Mouse (Mus musculus): ENCODE results near the gene Chpf. TPM values are rescaled to one million over a fixed set of nuclear protein-coding genes. Genes with fewer than 3 reads are reported as not detected.

Chpf gene
- polyA plus RNA-seq, 1 experiment from 2014 or later, result 41.5 TPM

GRCm38 (mm10) chr1:75443247-75444024 is 35.7 kb downstream of the Chpf start:
- Histone ChIP-seq H3K9me3 (replicated peaks) (no peaks in the 10 kb centered on the region), H3K4me3 (no peak overlapping the region), H3K27me3 (peaks cover 22% of the 10 kb centered on the region), H3K27ac (peak overlapping the region; percentile 92), H3K4me1 (peaks cover 79% of the 10 kb centered on the region), H3K9ac (peak overlapping the region; percentile 45; the same call in 1 of the 2 replicates), H3K4me2 (replicated peaks) (peak overlapping the region; percentile 24), H3K36me3 (peaks cover 7% of the 10 kb centered on the region; the same call in 1 of the 2 replicates)
- peak; percentile 12; the same call in 1 of the 2 replicates for ATAC-seq (ENCODE audit: low FRiP score)
- 14% methylated on average over 13 of the region's 13 CpGs for WGBS

DNA sequence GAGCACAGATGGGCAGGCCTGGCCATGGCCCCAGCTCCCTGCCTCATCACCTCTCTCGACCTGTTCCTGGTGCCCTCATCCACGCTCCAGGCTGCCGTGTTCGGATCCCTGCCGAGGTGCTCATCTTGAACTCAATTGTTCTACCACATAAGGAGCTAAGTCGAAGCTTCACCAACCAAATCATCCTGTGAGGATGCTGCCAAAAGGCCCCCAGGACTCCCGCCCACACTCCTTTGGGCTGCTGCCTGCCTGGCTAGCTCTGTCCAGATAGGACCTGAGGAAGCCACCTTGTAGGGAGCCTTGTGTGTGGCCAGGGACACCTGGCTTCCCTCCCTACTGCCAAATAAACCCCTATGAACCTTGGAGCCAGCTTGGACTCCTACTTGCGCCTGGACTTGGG is 36.3 kb downstream of the Chpf start:
- WGBS, result 29% methylated on average over 8 of the region's 8 CpGs
- peak overlapping the region; percentile 92 for H3K27ac ChIP-seq
- peak overlapping the region; percentile 45; the same call in 1 of the 2 replicates for H3K9ac ChIP-seq

DNA sequence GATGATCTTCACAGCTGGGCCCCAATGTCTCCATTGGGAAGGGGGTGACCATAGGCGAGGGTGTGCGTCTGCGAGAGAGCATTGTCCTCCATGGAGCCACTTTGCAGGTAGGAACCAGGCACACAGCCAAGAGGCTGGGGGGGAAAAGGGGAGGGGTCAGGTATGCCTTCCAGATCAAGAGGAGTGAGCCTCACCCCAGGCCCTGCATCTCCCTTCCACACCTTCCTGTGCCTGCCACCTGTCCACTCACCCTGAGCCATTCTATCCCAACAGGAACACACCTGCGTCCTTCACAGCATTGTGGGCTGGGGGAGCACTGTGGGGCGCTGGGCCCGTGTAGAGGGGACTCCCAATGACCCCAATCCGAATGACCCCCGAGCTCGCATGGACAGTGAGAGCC is 36.9 kb downstream of the Chpf start:
- no peak for ATAC-seq (ENCODE audit: low FRiP score)
- Histone ChIP-seq H3K4me3 (no peak overlapping the region), H3K9me3 (replicated peaks) (no peaks in the 10 kb centered on the region), H3K4me1 (peaks cover 66% of the 10 kb centered on the region), H3K27ac (peak overlapping the region; percentile 92; the same call in 1 of the 2 replicates), H3K9ac (no peak overlapping the region), H3K4me2 (replicated peaks) (no peak overlapping the region), H3K36me3 (peaks cover 7% of the 10 kb centered on the region; the same call in 1 of the 2 replicates), H3K27me3 (peaks cover 13% of the 10 kb centered on the region)
- 85% methylated on average over 9 of the region's 9 CpGs for WGBS

More for the DNA sequence above, 36.3 kb downstream of the Chpf start:
- ATAC-seq (ENCODE audit: low FRiP score), result peak; percentile 1; the same call in 1 of the 2 replicates
- Histone ChIP-seq H3K9me3 (replicated peaks) (no peaks in the 10 kb centered on the region), H3K27me3 (peaks cover 16% of the 10 kb centered on the region), H3K36me3 (peaks cover 7% of the 10 kb centered on the region; the same call in 1 of the 2 replicates), H3K4me2 (replicated peaks) (peak overlapping the region; percentile 3; the same call in 1 of the 2 replicates), H3K4me1 (peaks cover 72% of the 10 kb centered on the region), H3K4me3 (no peak overlapping the region)

DNA sequence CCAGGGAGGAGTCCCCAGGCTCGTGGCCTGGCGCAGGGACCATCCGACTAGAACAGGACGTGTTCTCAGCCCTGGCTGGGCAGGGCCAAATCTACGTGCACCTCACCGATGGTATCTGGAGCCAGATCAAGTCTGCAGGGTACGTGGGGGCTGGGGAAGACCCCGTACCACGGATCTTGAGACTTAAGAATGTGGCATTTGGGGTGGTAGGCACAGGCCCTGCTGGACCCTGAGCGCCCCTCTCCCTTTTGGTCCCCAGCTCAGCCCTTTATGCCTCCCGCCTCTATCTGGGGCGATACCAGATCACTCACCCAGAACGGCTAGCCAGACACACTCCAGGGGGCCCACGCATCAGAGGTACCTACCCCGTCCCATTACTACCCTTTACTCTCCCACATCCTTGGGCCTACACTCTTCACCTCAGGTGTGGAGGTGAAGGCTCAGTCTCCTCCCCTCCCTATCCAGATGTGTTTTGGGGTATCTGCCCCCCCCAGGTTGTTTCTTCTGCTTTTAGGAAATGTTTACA is 37.6 kb downstream of the Chpf start:
- Histone ChIP-seq H3K9me3 (replicated peaks) (no peaks in the 10 kb centered on the region), H3K4me2 (replicated peaks) (no peak overlapping the region), H3K27me3 (peaks cover 13% of the 10 kb centered on the region), H3K4me3 (no peak overlapping the region), H3K4me1 (peaks cover 65% of the 10 kb centered on the region), H3K27ac (no peak overlapping the region), H3K9ac (no peak overlapping the region), H3K36me3 (peaks cover 7% of the 10 kb centered on the region; the same call in 1 of the 2 replicates)
- no peak for ATAC-seq (ENCODE audit: low FRiP score)
- 86% methylated on average over 14 of the region's 15 CpGs for WGBS

- Histone ChIP-seq H3K36me3 (peaks cover 7% of the 10 kb centered on the region; the same call in 1 of the 2 replicates), H3K4me1 (peaks cover 62% of the 10 kb centered on the region), H3K9ac (no peak overlapping the region), H3K4me3 (no peak overlapping the region), H3K9me3 (replicated peaks) (no peaks in the 10 kb centered on the region), H3K27me3 (peaks cover 8% of the 10 kb centered on the region), H3K27ac (no peak overlapping the region; the same call in 1 of the 2 replicates), H3K4me2 (replicated peaks) (no peak overlapping the region)
- 91% methylated on average over 7 of the region's 7 CpGs for WGBS
- no peak for ATAC-seq (ENCODE audit: low FRiP score)
Measured at GRCm38 (mm10) chr1:75440661-75441060, 38.4 kb downstream of the Chpf start.

GRCm38 (mm10) chr1:75438782-75439181 is 40.3 kb downstream of the Chpf start:
- H3K4me2 ChIP-seq (replicated peaks), result no peak overlapping the region
- peak overlapping the region; percentile 55 for H3K27ac ChIP-seq
- WGBS, result 78% methylated on average over 8 of the region's 9 CpGs
- H3K9ac ChIP-seq, result no peak overlapping the region
- H3K4me3 ChIP-seq, result no peak overlapping the region
- H3K9me3 ChIP-seq (replicated peaks), result no peaks in the 10 kb centered on the region
- no peak for ATAC-seq (ENCODE audit: low FRiP score)
- H3K36me3 ChIP-seq, result peaks cover 7% of the 10 kb centered on the region; the same call in 1 of the 2 replicates
- peaks cover 43% of the 10 kb centered on the region for H3K4me1 ChIP-seq
- H3K27me3 ChIP-seq, result 0 out of 2 replicates have a peak, but pooled peaks cover 3% of the 10 kb centered on the region

GRCm38 (mm10) chr1:75435475-75436328 is 43.4 kb downstream of the Chpf start, which contains the start of gene Gmppa:
TSS of gene Gmppa (plus strand) at chr1:75435930.
- Histone ChIP-seq H3K4me3 (peak within 1 kb of the TSS; percentile 62), H3K4me2 (replicated peaks) (peak within 1 kb of the TSS; percentile 75), H3K27me3 (peaks cover 7% of the 10 kb centered on the region; the same call in 1 of the 2 replicates), H3K27ac (peak within 1 kb of the TSS; percentile 66), H3K36me3 (peaks cover 3% of the 10 kb centered on the region; the same call in 1 of the 2 replicates), H3K9me3 (replicated peaks) (no peaks in the 10 kb centered on the region), H3K4me1 (peaks cover 22% of the 10 kb centered on the region), H3K9ac (peak within 1 kb of the TSS; percentile 77)
- WGBS, result 6% methylated on average over 28 of the region's 28 CpGs
- ATAC-seq (ENCODE audit: low FRiP score), result peak; percentile 80

DNA sequence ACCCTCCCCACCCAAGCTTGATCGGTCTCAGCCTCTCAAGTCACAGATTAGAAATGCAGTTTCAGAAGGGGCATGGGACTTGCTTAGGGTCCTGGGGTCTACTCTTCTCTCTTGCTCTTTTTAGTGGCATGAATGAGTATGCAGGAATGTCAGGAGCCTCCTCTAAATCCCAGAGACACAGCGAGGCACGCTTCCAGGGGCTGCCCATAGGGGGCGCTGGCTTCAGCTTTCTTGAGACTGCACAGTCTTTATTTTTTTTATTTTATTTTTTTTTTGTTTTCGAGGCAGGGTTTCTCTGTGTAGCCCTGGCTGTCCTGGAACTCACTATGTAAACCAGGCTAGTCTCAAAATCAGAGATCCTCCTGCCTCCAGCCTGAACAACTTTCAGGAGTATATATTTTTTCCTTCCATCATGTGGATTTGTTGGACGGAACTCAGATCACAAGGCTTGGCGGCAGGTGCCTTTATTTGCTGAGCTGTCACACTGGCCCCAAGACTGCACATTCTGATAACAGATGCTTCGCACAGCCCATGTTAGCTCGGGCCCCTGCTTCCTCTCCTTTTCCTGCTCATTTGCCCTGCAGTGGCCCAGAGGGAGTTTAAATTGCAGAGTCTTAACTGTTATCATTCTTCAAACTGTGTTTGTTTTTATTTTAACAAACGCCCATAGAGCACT is 53.2 kb downstream of the Chpf start:
- no peak overlapping the region for H3K27ac ChIP-seq
- no peak overlapping the region for H3K4me3 ChIP-seq
- H3K9ac ChIP-seq, result no peak overlapping the region
- H3K27me3 ChIP-seq, result peaks cover 45% of the 10 kb centered on the region
- WGBS, result 40% methylated on average over 10 of the region's 10 CpGs
- H3K36me3 ChIP-seq, result no peaks in the 10 kb centered on the region
- H3K9me3 ChIP-seq (replicated peaks), result no peaks in the 10 kb centered on the region
- ATAC-seq (ENCODE audit: low FRiP score), result no peak
- peaks cover 38% of the 10 kb centered on the region for H3K4me1 ChIP-seq
- H3K4me2 ChIP-seq (replicated peaks), result no peak overlapping the region

Other genes with a start within 250 kb of the Chpf start
- not detected in 2 replicates for gene A630095N17Rik, start 247.2 kb downstream of the Chpf start, polyA plus RNA-seq (2016; fragmentation: Nextera tagmentation; extraction: Ambion mirVana)
- gene Dnajb2, start 242.9 kb downstream of the Chpf start, polyA plus RNA-seq (2016; fragmentation: Nextera tagmentation; extraction: Ambion mirVana), result 54.6 and 55.2 TPM in 2 replicates
- 11.7 and 12.6 TPM in 2 replicates for gene Ptprn, start 214.8 kb downstream of the Chpf start, polyA plus RNA-seq (2016; fragmentation: Nextera tagmentation; extraction: Ambion mirVana)
- 50.0 and 56.8 TPM in 2 replicates for gene Resp18, start 200.9 kb downstream of the Chpf start, polyA plus RNA-seq (2016; fragmentation: Nextera tagmentation; extraction: Ambion mirVana)
- 173 and 175 TPM in 2 replicates for gene Dnpep, start 161.3 kb downstream of the Chpf start, polyA plus RNA-seq (2016; fragmentation: Nextera tagmentation; extraction: Ambion mirVana)
- 2.3 and 10.5 TPM in 2 replicates for gene Des, start 119.0 kb downstream of the Chpf start, polyA plus RNA-seq (2016; fragmentation: Nextera tagmentation; extraction: Ambion mirVana)
- gene Speg, start 104.0 kb downstream of the Chpf start, polyA plus RNA-seq (2016; fragmentation: Nextera tagmentation; extraction: Ambion mirVana), result 19.1 and 19.7 TPM in 2 replicates
- gene Gmppa, start 43.4 kb downstream of the Chpf start, polyA plus RNA-seq (2016; fragmentation: Nextera tagmentation; extraction: Ambion mirVana), result 73.1 and 74.1 TPM in 2 replicates
- gene Asic4, start 28.9 kb downstream of the Chpf start, polyA plus RNA-seq (2016; fragmentation: Nextera tagmentation; extraction: Ambion mirVana), result 18.3 and 19.0 TPM in 2 replicates
- 25.3 and 25.7 TPM in 2 replicates for gene Tmem198, start 225 bp upstream of the Chpf start, polyA plus RNA-seq (2016; fragmentation: Nextera tagmentation; extraction: Ambion mirVana)
- 63.4 and 66.4 TPM in 2 replicates for gene Obsl1, start 27.1 kb upstream of the Chpf start, polyA plus RNA-seq (2016; fragmentation: Nextera tagmentation; extraction: Ambion mirVana)
- gene Inha, start 27.8 kb upstream of the Chpf start, polyA plus RNA-seq (2016; fragmentation: Nextera tagmentation; extraction: Ambion mirVana), result 8.6 and 9.2 TPM in 2 replicates
- gene Stk11ip, start 42.2 kb upstream of the Chpf start, polyA plus RNA-seq (2016; fragmentation: Nextera tagmentation; extraction: Ambion mirVana), result 25.7 and 29.3 TPM in 2 replicates
- 36.9 and 38.6 TPM in 2 replicates for gene Slc4a3, start 67.0 kb upstream of the Chpf start, polyA plus RNA-seq (2016; fragmentation: Nextera tagmentation; extraction: Ambion mirVana)

Data from hindbrain, embryonic 12.5 days (tissue).